Mouse (Mus musculus): ENCODE measurements around the gene Crebzf. TPM values are rescaled to one million over a fixed set of nuclear protein-coding genes. Genes with fewer than 3 reads are reported as not detected.

Gene Crebzf
- total RNA-seq (2023) = 105 to 124 TPM (median 116 TPM) in 4 replicates

GRCm38 (mm10) chr7:90442518-90443080 lies at the start of gene Crebzf:
Gene Crebzf, plus strand, starts transcription at chr7:90442729.

GRCm38 (mm10) chr7:90426020-90427001 lies 16.2 kb upstream of the Crebzf start, which contains the start of gene Ccdc89:
Gene Ccdc89, plus strand, starts transcription at chr7:90426577.

GRCm38 (mm10) chr7:90456845-90457468 lies 14.4 kb downstream of the Crebzf start, which contains the start of gene Tmem126a:
Gene Tmem126a, minus strand, starts transcription at chr7:90457229.

GRCm38 (mm10) chr7:90475793-90476312 lies 33.3 kb downstream of the Crebzf start, which contains the start of gene Tmem126b:
Gene Tmem126b, minus strand, starts transcription at chr7:90476001.

GRCm38 (mm10) chr7:90476313-90477245 lies 34.0 kb downstream of the Crebzf start, which contains the start of gene Dlg2:
Gene Dlg2, plus strand, starts transcription at chr7:90476672.

Other genes with a start within 250 kb of the Crebzf start
- gene Ccdc83, start 177.0 kb upstream of the Crebzf start, total RNA-seq (2023) = not detected in 4 replicates
- 0.60 to 0.89 TPM (median 0.73 TPM) in 4 replicates for gene Sytl2, start 140.5 kb upstream of the Crebzf start, total RNA-seq (2023)
- gene Ccdc89, start 16.2 kb upstream of the Crebzf start, total RNA-seq (2023) = 0.44 TPM in 1 of 4 replicates, not detected in the others
- gene Tmem126a, start 14.5 kb downstream of the Crebzf start, total RNA-seq (2023) = 24.8 to 31.7 TPM (median 28.4 TPM) in 4 replicates
- gene Tmem126b, start 33.3 kb downstream of the Crebzf start, total RNA-seq (2023) = 3.1 to 5.8 TPM (median 5.0 TPM) in 4 replicates
- 1.1 to 1.2 TPM in 2 of 4 replicates, not detected in the others for gene Dlg2, start 33.9 kb downstream of the Crebzf start, total RNA-seq (2023)

All from B cell, adult 62 days (primary cell).